Mouse (Mus musculus): ENCODE measurements around the gene Prorsd1.
"Not testable (repeated sequence)": the region's sequence is repeated elsewhere in the genome, so short reads cannot be mapped to it uniquely, and the experiment has no call there.

The Prorsd1 gene

DNA sequence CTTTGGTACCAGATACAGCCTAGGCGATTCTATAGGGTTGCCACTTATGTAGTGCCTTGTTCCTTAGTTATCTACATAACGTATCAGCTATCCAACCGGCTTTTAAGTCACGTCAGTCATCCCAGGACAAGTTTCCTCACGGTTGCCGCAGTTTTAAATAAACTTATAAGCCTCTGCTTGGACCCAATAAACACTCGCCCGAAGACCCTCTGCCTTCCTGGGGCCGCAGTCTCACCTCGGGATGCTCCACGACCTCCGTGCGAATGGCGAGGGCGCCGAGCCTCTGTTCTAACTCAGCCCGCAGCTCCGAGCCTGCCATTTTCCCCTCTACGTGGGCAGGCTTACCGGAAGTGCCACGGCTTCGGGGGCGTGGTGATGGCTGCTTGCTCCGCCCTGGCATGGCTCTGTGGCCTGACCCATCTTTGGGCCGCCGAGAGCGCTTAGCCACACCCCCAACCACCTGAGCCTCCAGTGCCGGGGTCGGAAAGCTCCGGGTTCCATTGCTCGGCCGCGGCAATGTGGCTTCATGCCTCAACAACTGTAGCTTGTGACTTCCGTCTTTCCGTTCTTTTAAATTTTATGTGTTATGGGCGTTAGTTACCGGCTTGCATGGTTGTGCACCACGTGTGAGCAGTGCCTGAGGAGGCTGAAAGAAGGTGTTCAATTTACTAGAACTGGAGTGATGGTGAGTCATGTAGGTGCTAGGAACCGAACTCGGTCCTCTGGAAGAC lies at the start of gene Prorsd1:
TSS of gene Prorsd1 (minus strand) at position 352 of the 731 bp plus-strand sequence.
- peak; percentile 90 for DNase-seq (ENCODE audit: low spot score)

DNA sequence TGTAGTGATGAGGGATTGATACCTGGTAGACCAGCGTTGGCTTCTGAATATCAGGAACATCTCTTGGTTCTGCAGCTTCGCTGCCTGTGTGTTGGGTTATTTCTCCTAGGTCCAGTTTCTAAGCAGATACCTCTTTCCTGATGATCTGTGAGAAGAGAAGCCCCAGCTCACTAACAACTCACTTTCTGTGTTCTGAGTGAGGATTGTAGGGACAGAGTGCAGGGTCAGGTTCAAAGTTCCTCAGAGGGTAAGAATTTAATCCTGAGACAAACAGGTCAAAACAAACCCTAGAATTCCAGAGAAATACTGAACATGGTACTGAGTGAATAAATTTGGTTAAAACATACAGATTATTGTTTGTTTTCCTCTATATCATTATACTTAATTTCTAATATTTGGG lies 48.6 kb upstream of the Prorsd1 start:
- no peak for DNase-seq (ENCODE audit: low spot score)

DNA sequence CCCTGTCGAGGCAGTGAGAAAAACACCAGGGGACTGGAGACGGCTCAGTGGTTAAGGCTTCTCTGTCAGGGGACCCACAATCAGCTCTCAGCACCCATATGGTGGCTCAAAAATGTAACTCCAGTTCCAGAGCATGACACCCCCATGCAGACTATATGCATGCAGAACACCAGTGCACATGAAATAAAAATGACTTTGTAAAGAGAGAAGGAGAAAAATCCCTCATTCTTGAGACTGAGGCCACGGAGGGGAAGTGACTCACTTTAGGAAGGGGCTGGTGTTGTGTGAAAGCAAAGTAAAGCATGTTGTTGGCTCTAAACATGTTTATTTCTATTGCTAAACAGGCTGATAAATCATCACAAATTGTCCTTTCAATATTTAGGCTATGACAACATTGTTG lies 46.2 kb upstream of the Prorsd1 start:
- no peak for DNase-seq (ENCODE audit: low spot score)

DNA sequence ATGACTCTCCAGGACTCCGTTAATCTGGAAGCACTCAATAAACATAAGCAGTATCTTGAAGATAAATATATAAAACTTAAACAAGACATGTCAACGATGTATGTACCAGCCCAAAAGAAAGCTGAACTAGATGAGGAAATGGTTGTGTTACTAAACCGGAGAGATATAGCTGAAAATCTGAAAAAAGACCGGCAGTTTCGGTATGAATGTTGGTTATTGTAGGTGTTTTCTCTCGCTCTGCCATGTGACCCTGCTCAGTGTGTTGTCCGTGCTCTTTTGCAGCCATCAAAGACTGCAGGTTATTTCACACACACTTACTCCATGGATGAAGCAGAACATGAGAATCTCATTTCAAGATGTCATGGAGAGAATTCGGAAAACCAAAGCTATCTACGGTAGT lies 45.6 kb upstream of the Prorsd1 start:
- DNase-seq (ENCODE audit: low spot score): no peak

DNA sequence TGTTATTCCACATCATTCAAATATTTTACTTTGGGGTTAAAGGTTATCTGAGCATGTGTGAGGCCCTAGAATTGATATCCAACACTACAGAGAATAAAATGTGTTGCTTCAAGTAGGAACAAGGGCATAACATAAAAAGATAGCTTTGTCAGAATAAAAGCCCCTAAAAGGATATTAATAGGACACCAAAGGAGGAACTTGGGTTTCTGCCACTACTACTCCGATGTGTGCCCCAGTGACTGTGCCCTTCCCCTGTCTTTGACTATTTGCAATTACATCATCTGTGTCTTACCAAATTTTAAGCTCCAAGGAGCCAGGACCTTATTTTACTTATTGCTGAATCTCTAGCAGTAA lies 34.6 kb upstream of the Prorsd1 start:
- DNase-seq (ENCODE audit: low spot score): peak; percentile 39

DNA sequence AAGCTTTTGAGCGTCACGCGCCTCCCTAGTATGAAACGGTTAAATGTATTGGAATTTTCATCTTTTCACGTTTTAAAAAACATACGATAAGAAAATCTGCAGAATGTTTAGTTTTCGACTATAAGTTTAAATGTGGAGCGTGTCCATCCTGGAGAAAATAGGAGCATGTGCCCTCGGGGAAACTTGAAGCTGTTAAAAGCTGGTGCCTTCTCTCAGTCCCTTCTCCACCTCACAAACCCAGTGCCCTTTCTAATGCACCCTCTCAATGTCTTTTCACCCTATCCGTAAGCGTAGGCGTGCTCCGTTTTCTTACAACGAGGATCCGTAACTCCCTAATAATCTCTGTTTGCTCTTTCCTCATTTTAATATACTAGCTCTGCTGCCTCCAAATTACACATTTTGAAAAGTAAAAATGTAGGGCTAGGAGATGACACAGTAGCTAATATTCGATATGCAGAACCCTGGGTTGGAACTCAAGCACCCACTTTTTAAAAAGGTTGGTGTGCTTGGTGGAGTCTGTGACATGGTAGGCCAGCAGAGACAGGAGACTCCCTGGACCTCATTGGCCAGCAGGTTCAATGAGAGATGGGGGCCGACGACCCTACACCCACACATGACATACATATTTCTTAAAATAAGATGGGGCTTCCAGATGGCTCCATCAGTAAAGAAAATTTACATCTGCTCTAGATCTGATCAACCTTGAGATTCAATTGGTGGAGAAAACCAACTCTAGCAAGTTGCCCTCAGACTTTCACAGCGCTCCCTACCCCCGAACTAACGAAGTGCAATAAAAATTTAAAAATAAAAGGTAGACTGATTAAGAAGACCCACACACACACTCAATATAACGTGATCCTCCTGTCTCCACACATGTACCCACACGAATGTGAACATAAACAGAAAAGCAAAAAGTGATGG lies 33.9 kb upstream of the Prorsd1 start:
- DNase-seq (ENCODE audit: low spot score): no peak

DNA sequence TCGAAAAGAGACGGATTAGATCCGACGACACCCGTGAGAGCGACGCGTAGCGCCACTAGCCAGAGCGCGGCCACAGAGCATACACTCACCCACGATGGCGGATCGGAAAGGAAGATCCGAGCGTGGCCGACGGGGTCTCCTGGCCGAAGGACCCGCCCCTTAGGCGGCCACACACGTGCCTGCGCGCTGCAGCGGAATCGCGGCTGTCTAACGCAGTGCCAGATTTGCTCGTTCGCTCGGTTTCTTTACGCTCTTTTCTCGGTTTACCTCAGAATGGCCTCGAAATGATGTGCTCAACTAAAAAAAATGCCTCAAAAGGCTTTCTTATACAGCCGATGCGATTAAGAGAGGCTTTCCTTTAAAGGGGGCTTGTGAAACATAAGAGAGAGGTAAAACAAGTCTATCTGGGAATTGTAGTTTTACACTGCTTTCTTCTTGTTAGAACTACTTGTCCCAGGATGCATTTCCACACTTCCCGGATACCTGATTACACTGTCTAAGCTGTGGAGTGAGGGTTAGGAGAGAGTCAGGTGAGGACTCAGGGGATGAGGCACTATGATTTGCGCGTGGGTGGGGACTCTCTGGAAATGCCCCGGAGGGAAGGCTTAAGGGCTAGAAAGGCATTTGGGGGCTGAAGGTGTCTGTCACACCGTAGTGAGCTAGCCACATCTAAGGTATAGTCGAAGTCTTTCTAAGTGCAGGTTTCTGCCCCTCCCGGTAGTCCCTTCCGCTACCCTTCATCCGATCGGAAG lies 33.1 kb upstream of the Prorsd1 start, which contains the start of the genes Clhc1 and Rps27a:
TSS of gene Clhc1 (plus strand) at position 199 of the 752 bp plus-strand sequence.
TSS of gene Rps27a (minus strand) at position 358 of the 752 bp plus-strand sequence.
- DNase-seq (ENCODE audit: low spot score): peak; percentile 92

DNA sequence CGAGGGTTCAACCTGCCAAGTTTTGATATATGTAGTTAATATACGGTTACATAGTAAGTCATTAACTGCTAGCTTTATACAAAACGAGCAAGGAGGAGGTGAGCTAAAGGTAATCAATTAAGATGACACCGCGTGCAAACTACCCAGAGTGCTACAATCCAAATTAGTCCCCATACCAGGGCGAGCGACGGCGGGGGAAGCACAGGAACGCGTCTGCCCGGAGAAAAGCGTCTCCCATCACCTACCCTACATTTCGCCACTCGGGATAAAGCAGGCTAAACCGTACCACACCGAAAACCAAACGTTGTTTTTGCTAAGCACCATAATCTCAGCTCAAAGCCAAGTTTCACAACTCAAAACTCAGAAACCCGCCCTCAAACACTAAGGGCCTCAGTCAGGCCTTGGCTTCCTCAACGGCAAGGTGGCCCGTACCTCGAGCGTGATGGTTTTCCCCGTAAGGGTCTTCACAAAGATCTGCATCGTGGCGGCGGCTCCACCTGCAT lies 32.5 kb upstream of the Prorsd1 start:
- DNase-seq (ENCODE audit: low spot score): no peak

DNA sequence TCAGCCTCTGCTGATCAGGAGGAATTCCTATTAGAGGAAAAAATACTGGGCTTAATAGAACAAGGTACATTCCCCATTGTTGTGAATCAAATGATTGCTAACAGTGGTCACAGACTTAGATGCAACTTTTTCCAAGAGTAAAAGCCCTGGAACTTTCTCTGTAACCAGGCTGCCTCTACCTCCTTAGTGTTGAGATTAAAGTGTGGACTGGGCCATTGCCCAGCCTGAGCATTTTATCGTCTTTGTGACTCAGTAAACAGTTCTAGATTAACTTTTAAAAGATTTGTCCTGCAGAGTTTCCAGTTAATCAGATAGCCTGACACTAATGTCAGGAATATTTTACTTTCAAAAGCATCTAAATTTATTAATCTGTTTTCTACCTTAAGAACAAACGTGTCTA lies 31.9 kb upstream of the Prorsd1 start:
- no peak for DNase-seq (ENCODE audit: low spot score)

DNA sequence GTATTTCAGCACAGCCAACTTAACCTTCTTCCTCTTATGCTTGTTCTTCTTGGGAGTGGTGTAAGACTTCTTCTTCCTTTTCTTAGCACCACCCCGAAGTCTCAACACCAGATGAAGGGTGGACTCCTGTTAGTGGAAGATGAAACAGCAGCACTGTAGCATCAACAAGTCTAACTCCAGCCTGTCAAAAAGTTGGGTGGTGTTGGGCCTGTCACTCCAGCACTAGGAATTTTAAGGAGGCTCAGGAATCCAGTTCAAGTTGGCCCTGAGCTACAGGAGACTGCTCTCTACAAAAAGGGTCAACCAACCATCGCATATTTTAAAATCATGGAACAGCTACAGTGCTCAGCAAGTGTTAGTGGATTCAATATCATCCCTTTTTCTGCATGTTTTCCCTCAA lies 31.5 kb upstream of the Prorsd1 start:
- not testable (repeated sequence) for DNase-seq (ENCODE audit: low spot score)

DNA sequence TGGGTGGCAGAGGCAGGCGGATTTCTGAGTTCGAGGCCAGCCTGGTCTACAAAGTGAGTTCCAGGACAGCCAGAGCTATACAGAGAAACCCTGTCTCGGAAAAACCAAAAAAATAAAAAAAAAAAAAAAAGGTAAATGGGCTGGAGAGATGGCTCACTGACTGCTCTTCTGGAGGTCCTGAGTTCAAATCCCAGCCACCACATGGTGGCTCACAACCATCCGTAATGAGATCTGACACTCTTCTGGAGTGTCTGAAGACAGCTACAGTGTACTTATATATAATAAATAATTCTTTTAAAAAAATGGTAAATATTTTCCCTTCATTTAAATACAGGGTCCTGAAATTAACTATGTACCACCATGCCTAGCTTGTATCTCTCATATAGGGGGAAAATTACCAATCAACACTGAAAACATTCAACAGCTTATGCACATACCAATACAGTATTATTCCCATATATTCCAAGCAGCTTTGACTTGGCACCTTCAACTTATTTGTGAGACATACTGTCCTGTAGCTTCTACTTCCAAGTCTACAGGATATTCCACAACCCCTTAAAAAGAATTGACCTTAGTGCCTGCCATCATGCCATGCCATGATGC lies 30.4 kb upstream of the Prorsd1 start:
- DNase-seq (ENCODE audit: low spot score): not testable (repeated sequence)

DNA sequence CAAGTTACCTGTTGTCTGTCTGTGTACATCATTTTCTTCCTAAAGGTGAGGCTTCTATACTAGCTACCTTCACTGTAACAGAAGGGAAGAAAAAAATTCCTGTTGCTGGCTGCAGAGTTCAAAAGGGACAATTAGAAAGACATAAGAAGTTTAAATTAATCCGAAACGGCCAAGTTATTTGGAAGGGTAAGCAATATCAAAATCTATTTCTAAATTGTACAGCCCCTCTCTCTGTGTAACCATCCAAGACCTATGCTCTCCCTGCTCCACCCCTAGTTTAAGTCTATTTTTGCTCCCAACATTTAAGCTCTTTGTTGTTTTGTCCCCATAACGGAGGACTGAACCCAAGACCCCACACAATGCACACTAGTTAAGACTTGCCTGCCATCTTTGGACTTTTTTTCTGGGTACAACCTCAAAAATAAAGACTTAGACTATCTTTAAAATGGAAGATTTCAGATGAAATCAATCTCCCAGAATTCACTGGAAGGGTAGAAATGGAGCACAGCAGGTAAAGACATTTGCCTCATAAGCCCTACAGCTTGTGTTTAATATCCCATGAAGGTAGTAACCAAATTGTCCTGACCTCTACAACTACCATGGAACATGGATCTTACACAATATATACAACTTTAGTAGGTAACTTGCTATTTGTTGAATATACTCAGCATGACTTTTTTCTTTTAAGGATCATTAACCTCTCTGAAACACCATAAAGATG lies 29.6 kb upstream of the Prorsd1 start:
- no peak for DNase-seq (ENCODE audit: low spot score)

DNA sequence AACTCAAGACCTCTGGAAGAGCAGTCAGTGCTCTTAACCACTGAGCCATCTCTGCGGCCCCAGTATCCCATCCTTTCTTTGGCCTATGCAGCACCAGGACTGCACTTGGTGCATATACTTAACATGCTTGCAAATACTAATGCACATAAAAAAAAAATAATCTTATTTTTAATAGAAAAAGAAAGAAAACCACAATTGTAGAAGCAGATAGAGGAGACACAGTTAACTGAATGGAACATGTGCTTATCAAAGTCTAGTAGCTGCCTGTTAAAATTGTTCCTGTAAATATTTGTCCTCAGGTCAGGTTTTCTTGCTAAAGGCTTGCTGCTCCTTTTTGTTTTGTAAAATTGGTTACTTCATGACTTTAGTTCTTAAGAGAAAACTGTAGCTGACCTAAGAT lies 23.4 kb upstream of the Prorsd1 start:
- no peak for DNase-seq (ENCODE audit: low spot score)

DNA sequence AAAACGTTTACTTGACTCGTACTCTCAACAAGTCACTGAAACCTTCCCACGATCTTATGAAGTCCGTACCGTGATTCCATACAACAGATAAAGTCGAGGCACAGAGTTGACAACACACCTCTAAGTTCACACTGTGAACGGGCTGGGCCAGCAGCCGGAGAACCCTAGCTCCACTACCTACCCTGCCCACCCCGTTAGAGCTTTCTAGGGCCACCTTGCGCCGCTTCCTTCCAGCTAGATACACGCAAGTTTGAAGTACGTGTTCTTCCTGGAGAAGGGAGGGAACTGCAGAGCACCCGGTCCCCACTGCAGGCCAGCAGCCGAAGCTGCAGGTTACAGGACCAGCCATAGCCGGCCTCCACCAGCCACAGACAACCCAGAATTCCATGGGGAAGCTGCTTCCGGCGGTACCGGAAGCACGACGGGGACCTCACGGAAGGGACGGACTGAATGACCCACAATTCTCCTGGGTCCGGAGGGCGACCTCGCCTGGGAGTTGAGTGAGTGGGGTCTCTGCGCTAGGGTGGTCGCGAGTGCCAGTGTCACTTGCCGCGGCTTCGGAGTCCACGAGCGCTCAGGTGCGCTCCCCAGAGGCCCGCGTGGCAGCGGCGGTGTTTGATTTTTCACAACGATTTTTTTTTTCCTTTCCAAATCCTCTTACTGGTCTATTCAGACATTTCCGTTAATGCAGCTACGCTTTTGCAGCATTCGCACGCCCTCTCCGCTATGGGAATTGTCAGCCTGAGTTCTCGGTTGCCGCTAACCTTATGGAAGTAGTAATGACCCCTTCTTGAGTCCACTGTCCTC lies 11.4 kb upstream of the Prorsd1 start, which contains the start of gene Mtif2:
TSS of gene Mtif2 (plus strand) at position 421 of the 807 bp plus-strand sequence.
- peak; percentile 88 for DNase-seq (ENCODE audit: low spot score)

DNA sequence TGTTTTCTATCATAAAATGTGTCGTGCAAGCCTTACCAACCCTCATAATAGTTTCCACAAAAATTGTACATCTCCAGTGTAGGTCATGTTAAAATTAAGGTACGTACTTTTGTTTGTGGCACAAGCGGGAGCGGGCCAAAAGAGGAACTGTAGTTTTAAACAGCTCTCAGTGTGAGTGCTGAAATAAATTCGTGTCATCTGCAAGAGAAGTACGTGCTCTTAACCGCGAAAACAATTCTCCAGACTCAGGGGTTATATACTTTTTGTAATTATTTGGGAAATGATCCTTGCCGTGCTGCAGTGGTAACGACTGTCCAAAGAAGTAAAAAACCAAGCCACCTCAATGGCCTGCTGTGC lies 530 bp downstream of the Prorsd1 start:
- no peak for DNase-seq (ENCODE audit: low spot score)

DNA sequence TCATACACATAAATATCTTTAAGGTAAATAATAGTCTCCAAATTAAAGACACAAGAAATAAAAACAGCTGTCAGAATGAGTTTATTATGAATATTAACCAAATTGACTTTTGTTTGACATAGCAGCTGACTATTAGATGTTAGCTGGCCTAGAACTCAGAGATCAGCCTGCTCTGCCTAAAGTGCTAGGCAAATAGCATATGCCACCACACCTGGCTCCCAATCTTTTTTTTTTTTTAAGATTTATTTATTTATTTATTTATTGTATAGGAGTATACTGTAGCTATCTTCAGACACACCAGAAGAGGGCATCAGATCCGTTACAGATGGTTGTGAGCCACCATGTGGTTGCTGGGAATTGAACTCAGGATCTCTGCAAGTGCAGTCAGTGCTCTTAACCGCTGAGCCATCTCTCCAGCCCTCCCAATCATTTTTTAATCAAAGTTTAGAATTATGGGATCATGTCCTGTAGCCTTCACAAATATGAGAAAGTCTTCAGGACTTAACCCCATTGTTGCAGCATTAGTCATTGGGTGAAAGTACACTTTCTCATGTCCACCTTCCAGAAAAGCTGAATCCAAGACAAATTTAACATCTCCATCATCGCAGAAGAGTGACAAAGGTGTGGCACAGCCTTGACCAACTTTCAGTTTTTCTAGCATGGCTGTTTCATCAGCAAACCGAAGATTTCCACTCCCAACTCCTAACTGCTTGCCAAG lies 1.9 kb downstream of the Prorsd1 start:
- DNase-seq (ENCODE audit: low spot score): no peak

DNA sequence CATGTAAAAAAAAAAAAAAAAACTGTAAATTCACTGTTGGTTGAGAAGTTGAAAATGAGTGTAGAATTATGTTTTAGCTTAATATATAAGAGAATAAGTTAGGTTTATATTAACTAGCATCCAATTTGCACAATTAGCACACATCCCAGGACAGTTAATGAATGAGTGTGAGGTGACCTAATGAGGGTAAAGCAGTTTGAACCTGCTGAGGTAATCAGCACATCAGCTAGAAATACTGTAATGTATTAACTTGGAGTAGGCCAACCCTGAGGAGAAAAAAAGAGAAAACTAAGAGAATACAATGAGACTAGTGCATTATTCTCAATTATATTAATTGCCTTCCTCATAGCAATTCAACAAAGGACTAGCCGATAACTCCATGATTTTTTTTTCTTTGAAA lies 5.4 kb downstream of the Prorsd1 start:
- no peak for DNase-seq (ENCODE audit: low spot score)

DNA sequence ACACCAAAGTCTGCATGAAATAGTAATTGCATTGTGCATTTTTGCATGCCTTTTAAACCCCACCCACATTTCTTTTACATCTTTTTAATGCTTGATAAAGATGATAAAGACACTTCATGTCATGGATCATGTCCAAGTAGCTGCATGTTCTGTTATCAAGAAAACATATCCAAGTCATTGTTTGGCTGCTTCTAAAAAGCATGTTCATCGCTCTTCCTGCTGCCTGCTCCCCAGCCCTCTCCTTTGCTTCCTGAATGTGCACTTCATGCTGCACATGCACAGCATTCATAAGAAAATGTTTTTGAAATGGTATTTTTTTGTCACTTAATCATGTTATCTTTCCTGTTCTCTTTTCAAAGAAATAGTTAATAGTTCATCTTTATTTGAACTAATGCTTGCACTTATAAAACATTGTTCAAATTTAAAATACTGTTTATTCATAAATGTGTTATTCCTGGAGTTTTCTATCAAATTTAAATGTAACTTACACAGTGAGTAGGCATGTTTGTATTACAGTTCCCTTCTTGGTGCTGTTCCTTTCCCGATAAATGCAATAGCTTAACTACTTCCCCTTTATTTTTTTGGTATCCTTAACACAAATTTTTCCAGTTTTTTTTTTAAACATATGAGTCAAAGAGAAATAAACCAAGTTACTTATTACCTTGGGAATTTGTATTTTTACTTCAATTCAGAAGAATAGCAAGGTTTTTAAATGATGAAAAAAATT lies 9.8 kb downstream of the Prorsd1 start:
- DNase-seq (ENCODE audit: low spot score): no peak

All from adipocyte (in vitro differentiated cells).